Mouse (Mus musculus) hindbrain, embryonic 11.5 days (tissue): ENCODE measurements at regions not wholly inside any gene's neighbourhood (a gene's known extent, or its start where the extent isn't known, plus 50 kb on each side); places are given as distances from the start of the nearest gene placed in this dataset.

Experiments
- ATAC-seq: fragments of 200-750 bp; cut with Nextera tagmentation; 2 replicates; pipeline ENCODE4 v1.8.0; 2017; ENCODE audit warnings: mild to moderate bottlenecking, moderate TSS enrichment, moderate library complexity; ENCODE audit not compliant: low FRiP score
- DNase-seq: peaks from one replicate; pipeline ENCODE4 v3.0.0-alpha.2; 2015; ENCODE audit warnings: low spot score
- H3K27ac ChIP-seq: fragments of 300-500 bp; sonication (generic); 2 replicates; pipeline ENCODE4 v1.5.1; 2014; ENCODE audit warnings: mild to moderate bottlenecking, low read depth, low read length
- H3K27me3 ChIP-seq: fragments of 300-500 bp; sonication (generic); 2 replicates; pipeline ENCODE4 v1.6.1; 2014; ENCODE audit warnings: mild to moderate bottlenecking, low read length, moderate library complexity, mixed read lengths; ENCODE audit not compliant: control insufficient read depth, insufficient read depth
- H3K36me3 ChIP-seq: fragments of 300-500 bp; sonication (generic); 2 replicates; pipeline ENCODE4 v1.6.1; 2014; ENCODE audit warnings: mild to moderate bottlenecking, low read length, moderate library complexity, mixed read lengths; ENCODE audit not compliant: control insufficient read depth, insufficient read depth
- H3K4me1 ChIP-seq: fragments of 300-500 bp; sonication (generic); replicated peaks from 2 replicates; pipeline ENCODE4 v1.6.1; 2014; ENCODE audit warnings: low read length, mixed read lengths; ENCODE audit not compliant: control insufficient read depth, insufficient read depth
- H3K4me2 ChIP-seq: fragments of 300-500 bp; sonication (generic); replicated peaks from 2 replicates; pipeline ENCODE4 v1.6.1; 2014; ENCODE audit warnings: mild to moderate bottlenecking, low read depth, low read length
- H3K4me3 ChIP-seq: fragments of 300-500 bp; sonication (generic); 2 replicates; pipeline ENCODE4 v1.5.1; 2014; ENCODE audit warnings: low read depth, low read length
- H3K9ac ChIP-seq: fragments of 300-500 bp; sonication (generic); 2 replicates; pipeline ENCODE4 v1.6.1; 2014; ENCODE audit warnings: low read depth, low read length
- H3K9me3 ChIP-seq: fragments of 300-500 bp; sonication (generic); 2 replicates; pipeline ENCODE4 v1.6.1; 2016; ENCODE audit warnings: low read length; ENCODE audit not compliant: control insufficient read depth
- WGBS: fragments of 180-500 bp; shearing (Covaris S2); extraction: QIAGEN DNeasy Blood & Tissue Kit; methylation state at CpG from one replicate; pipeline ENCODE4 v1.1.7; 2014; 5-methylcytosine and 5-hydroxymethylcytosine counted together

DNA sequence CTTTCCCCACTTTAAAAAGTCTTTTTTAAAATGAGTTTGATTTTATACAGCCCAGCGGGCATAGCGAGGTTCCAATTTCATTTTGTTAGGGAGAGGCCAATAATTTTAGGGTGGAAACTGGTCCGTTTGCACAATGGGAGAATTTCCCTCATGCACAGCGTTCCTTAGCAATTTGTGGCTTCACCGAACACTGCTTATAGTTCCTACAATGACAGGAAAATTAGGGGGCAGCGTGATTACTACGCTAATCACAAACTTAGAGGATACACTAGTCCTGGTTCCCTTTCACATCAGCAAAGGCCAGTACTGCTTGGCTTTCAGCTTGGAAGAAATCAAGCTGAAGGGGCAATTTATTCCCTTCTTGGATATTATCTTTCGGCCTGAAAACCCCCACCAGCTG, 745.1 kb upstream of the Gm19410 start:
- no peaks in the 10 kb centered on the region for H3K9me3 ChIP-seq
- H3K36me3 ChIP-seq: no peaks in the 10 kb centered on the region
- H3K4me1 ChIP-seq: no peaks in the 10 kb centered on the region
- ATAC-seq (no peak), DNase-seq (no peak)
- no peak overlapping the region for H3K9ac ChIP-seq
- H3K27ac ChIP-seq: no peak overlapping the region
- 92% methylated on average over 8 of the region's 8 CpGs for WGBS
- no peak overlapping the region for H3K4me2 ChIP-seq
- H3K27me3 ChIP-seq: no peaks in the 10 kb centered on the region
- H3K4me3 ChIP-seq: no peak overlapping the region

DNA sequence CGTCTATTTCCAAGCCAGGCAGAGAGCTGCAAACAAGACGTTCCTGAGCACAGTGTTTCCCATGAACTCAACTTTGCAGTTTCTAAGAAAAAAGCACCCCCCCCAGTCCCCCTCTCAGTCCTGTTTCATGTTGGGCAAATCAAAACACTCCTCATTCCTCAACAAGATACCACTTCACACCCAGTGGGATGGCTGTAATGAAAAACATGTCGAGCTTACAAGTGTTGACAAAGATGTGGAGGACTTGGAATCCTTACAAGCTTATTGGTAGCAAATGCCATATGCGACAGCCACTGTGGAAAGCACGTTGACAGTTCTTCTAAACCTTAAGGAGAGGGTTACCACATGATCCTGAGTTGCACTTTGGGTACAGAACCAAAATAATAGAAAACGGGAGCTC, 742.9 kb upstream of the Gm19410 start:
- no peak overlapping the region for H3K9ac ChIP-seq
- H3K27me3 ChIP-seq: no peaks in the 10 kb centered on the region
- no peak overlapping the region for H3K27ac ChIP-seq
- no peak for ATAC-seq
- WGBS: 71% methylated on average over 6 of the region's 6 CpGs
- H3K4me1 ChIP-seq: no peaks in the 10 kb centered on the region
- H3K4me2 ChIP-seq: no peak overlapping the region
- H3K4me3 ChIP-seq: no peak overlapping the region
- H3K36me3 ChIP-seq: no peaks in the 10 kb centered on the region
- no peaks in the 10 kb centered on the region for H3K9me3 ChIP-seq
- DNase-seq: no peak

DNA sequence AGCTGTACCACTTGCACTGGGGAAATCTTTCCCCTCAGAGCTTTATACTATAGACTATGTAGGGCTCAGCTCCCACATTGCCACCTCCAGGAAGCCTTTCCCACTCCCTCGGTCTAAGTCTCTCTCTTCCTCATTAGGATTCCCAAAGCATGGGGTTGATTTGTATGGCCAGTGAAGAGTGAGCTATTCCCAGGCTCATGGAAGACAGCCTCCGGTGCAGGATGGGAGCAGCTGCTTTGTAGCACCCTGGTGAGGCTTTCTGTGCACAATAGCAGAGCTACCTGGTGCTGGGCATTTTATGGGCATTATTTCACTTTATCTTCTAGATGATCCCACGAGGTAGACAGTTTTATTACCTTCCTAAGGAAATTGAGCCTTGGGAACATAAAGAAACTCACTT, 717.8 kb upstream of the Gm19410 start:
- Histone ChIP-seq H3K27me3 (no peaks in the 10 kb centered on the region), H3K4me1 (no peaks in the 10 kb centered on the region), H3K9me3 (no peaks in the 10 kb centered on the region), H3K4me3 (no peak overlapping the region), H3K9ac (no peak overlapping the region), H3K4me2 (no peak overlapping the region), H3K27ac (no peak overlapping the region), H3K36me3 (no peaks in the 10 kb centered on the region)
- WGBS: 66% methylated on average over 3 of the region's 3 CpGs
- ATAC-seq (no peak), DNase-seq (no peak)

DNA sequence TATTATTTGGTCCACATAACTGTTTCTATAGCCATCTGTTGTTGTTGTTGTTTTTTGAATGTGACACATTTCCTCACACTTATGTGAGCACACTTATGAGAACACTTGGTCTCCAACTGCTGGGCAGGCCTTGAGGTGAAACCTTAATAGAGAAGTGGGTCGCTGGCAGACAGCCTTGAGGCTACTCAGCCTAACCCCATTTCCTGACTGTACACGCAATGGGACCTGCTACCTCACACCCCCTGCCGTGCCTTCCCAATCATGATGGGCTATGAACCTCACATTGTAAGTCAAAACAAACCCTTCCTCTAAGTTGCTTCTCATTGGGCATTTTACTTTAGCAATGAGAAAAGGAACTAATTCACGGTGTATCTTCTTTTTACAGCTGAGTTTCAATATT, 712.1 kb upstream of the Gm19410 start:
- 90% methylated on average over 4 of the region's 4 CpGs for WGBS
- Histone ChIP-seq H3K4me1 (no peaks in the 10 kb centered on the region), H3K9ac (no peak overlapping the region), H3K9me3 (no peaks in the 10 kb centered on the region), H3K36me3 (no peaks in the 10 kb centered on the region), H3K27ac (no peak overlapping the region), H3K4me3 (no peak overlapping the region), H3K4me2 (no peak overlapping the region), H3K27me3 (no peaks in the 10 kb centered on the region)
- no peak for DNase-seq
- ATAC-seq: no peak

DNA sequence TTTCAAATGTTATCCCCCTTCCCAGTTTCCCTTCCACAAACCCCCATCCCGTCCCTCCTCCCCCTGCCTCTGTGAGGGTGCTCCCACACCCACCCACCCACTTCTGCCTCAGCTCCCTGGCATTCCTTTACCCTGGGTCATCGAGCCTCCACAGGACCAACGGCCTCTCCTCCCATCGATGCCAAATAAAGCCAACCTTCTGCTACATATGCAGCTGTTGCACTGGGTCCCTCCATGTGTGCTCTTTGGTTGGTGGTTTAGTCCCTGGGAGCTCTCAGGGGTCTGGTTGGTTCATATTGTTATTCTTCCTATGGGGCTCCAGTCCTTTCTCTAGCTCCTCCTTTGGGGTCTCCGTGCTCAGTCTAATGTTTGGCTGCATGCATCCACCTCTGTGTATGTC, 704.5 kb upstream of the Gm19410 start:
- 88% methylated on average over 5 of the region's 5 CpGs for WGBS
- H3K36me3 ChIP-seq: no peaks in the 10 kb centered on the region
- ATAC-seq: no peak

DNA sequence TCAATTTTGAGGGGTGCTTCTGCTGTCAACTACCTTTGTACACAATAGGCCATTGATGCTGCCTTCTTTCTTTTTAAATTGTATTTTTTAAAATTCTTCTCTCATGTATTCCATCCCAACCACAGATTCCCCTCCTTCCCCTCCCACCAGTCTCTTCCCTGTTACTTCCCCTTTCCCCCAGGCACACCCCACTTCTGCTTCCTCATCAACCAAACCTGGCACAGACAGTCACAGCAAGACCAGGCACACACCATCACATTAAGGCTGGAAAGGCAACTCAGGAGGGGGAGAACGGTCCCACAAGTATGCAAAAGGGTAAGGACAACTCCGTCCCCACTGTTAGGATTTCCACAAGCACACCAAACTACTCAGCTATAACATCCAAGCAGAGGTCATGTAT, 697.4 kb upstream of the Gm19410 start:
- Histone ChIP-seq H3K4me3 (no peak overlapping the region), H3K9me3 (no peaks in the 10 kb centered on the region), H3K9ac (no peak overlapping the region), H3K4me1 (no peaks in the 10 kb centered on the region), H3K4me2 (no peak overlapping the region), H3K27ac (no peak overlapping the region), H3K36me3 (no peaks in the 10 kb centered on the region), H3K27me3 (no peaks in the 10 kb centered on the region)
- DNase-seq: no peak
- WGBS: 94% methylated on average over 2 of the region's 2 CpGs
- no peak for ATAC-seq

More for the DNA sequence above, 704.5 kb upstream of the Gm19410 start:
- DNase-seq: no peak
- Histone ChIP-seq H3K27me3 (no peaks in the 10 kb centered on the region), H3K4me3 (no peak overlapping the region), H3K4me2 (no peak overlapping the region), H3K9ac (no peak overlapping the region), H3K4me1 (no peaks in the 10 kb centered on the region), H3K9me3 (no peaks in the 10 kb centered on the region), H3K27ac (no peak overlapping the region)

DNA sequence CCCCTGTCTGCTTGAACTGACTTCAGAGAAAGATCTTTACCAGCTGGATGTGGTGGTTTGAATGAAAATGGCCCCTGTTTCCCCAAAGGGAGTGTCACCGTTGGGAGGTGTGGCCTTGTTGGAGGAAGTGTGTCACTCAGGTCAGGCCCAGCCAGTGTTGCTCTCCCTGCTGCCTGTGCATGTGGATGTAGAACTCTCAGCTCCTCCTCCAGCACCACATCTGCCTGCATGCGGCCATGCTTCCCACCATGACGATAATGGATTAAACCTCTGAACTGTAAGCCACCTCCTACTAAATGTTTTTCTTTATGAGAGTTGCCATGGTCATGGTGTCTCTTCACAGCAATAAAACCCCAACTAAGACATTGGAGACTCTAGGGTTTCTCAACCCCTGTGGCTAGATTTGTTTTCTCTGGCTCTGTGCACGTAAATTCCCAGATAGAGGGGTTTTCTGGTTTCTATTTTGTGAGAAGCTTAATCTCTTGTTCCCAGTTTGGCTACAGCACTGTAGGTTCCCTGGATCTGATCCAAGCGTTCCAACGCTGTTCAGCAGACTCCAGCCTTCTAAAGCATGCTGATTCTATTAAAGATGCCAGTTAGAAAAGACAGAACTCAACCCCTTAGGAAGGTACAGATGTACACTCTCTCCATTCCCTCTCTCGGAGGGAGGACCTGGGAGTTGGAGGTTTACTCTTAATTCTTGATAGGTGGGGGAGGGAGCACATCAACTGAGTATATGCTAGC, 695.2 kb upstream of the Gm19410 start:
- no peaks in the 10 kb centered on the region for H3K4me1 ChIP-seq
- no peak overlapping the region for H3K4me2 ChIP-seq
- H3K36me3 ChIP-seq: no peaks in the 10 kb centered on the region
- no peaks in the 10 kb centered on the region for H3K9me3 ChIP-seq
- no peak for DNase-seq
- no peak for ATAC-seq
- no peaks in the 10 kb centered on the region for H3K27me3 ChIP-seq
- no peak overlapping the region for H3K27ac ChIP-seq
- H3K4me3 ChIP-seq: no peak overlapping the region
- H3K9ac ChIP-seq: no peak overlapping the region
- WGBS: 80% methylated on average over 7 of the region's 7 CpGs

DNA sequence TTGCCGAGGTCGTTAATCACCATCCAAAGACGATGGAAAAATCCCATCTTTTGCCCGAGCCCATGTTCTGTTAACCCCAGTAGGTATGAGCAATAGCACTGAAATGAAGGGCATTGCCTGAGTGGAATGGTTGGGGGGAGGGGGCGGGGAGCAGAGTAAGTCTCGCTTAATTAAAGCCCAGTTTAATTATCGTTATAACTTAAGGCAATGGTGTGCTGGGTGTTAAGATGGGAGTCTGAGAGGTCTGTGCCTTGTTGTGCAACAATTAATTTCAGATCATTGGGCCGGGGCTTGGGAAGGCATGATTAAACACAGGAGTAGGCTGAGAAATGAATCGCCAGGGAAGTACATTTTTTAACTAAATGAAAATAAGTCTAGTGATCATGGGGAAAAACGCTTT, 689.6 kb upstream of the Gm19410 start:
- Histone ChIP-seq H3K27ac (no peak overlapping the region), H3K27me3 (no peaks in the 10 kb centered on the region), H3K4me1 (no peaks in the 10 kb centered on the region), H3K9me3 (no peaks in the 10 kb centered on the region), H3K4me3 (no peak overlapping the region), H3K9ac (no peak overlapping the region), H3K36me3 (no peaks in the 10 kb centered on the region), H3K4me2 (no peak overlapping the region)
- no peak for ATAC-seq
- 86% methylated on average over 10 of the region's 10 CpGs for WGBS
- DNase-seq: no peak

DNA sequence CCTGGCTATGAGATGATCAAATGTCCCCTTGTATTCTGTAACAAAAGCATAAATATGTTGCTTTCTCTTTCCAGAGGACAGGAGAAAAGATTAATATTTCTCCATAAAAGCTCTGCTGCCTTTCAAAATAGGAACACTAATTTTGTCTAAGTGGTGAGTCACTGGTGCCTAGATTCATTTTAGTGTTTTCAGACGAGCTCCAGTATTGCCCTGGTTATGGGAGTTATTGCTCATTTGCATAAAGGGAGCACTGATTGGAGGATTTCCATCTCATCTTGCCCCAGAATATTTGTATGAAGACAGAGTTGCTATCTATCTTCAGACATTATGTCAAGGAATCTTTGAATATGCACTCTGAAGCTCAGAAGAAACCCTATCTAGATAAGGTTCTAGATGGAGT, 682.4 kb upstream of the Gm19410 start:
- Histone ChIP-seq H3K36me3 (no peaks in the 10 kb centered on the region), H3K9ac (no peak overlapping the region), H3K4me2 (no peak overlapping the region), H3K27ac (no peak overlapping the region), H3K4me1 (no peaks in the 10 kb centered on the region), H3K27me3 (no peaks in the 10 kb centered on the region), H3K9me3 (no peaks in the 10 kb centered on the region), H3K4me3 (no peak overlapping the region)
- 67% methylated on average over 1 of the region's 1 CpGs for WGBS
- DNase-seq (no peak), ATAC-seq (no peak)
